Mouse (Mus musculus): ENCODE data around the gene Scamp3. TPM values are rescaled to one million over a fixed set of nuclear protein-coding genes. Genes with fewer than 3 reads are reported as not detected.

The Scamp3 gene
- total RNA-seq, 2 experiments from 2014 or later, result 85.3 to 89.7 TPM

GRCm38 (mm10) chr3:89161786-89162185, 15.5 kb upstream of the Scamp3 start:
- intact Hi-C loops (cut with DNase I), result no loop called here
- no peak for DNase-seq

GRCm38 (mm10) chr3:89163123-89163522, 14.2 kb upstream of the Scamp3 start:
- no peak for DNase-seq
- intact Hi-C loops (cut with DNase I), result no loop called here

- intact Hi-C loops (cut with DNase I), result no loop called here
- no peak for DNase-seq
Measured at GRCm38 (mm10) chr3:89163643-89164245, 13.5 kb upstream of the Scamp3 start.

GRCm38 (mm10) chr3:89164506-89165267, 12.6 kb upstream of the Scamp3 start, which contains the start of gene Clk2:
Gene Clk2, plus strand, starts transcription at chr3:89164795.
- intact Hi-C loops (cut with DNase I), result no loop called here
- DNase-seq, result peak; percentile 94

GRCm38 (mm10) chr3:89165268-89165870, 11.9 kb upstream of the Scamp3 start:
- DNase-seq, result no peak
- intact Hi-C loops (cut with DNase I), result no loop called here

GRCm38 (mm10) chr3:89166945-89167344, 10.3 kb upstream of the Scamp3 start:
- intact Hi-C loops (cut with DNase I), result no loop called here
- DNase-seq, result no peak

GRCm38 (mm10) chr3:89174844-89175243, 2.4 kb upstream of the Scamp3 start:
- intact Hi-C loops (cut with DNase I), result loop anchor here (10.0 kb wide), 1 partner anchor 240 kb away; no protein-coding TSS in a partner anchor

GRCm38 (mm10) chr3:89175544-89175943, 1.7 kb upstream of the Scamp3 start:
- intact Hi-C loops (cut with DNase I), result loop anchor here (10.0 kb wide), 1 partner anchor 241 kb away; no protein-coding TSS in a partner anchor
- DNase-seq, result no peak

More at GRCm38 (mm10) chr3:89174844-89175243, 2.4 kb upstream of the Scamp3 start:
- no peak for DNase-seq

- no peak for DNase-seq
- intact Hi-C loops (cut with DNase I), result loop anchor here (10.0 kb wide), 1 partner anchor 242 kb away; no protein-coding TSS in a partner anchor
Measured at GRCm38 (mm10) chr3:89176421-89176820, 852 bp upstream of the Scamp3 start.

- DNase-seq, result no peak
- intact Hi-C loops (cut with DNase I), result loop anchor here (10.0 kb wide), 1 partner anchor 243 kb away; no protein-coding TSS in a partner anchor
Measured at GRCm38 (mm10) chr3:89178107-89178385, 773 bp downstream of the Scamp3 start.

- intact Hi-C loops (cut with DNase I), result loop anchor here (10.0 kb wide), 1 partner anchor 244 kb away; no protein-coding TSS in a partner anchor
- DNase-seq, result no peak
Measured at GRCm38 (mm10) chr3:89179056-89179455, 1.8 kb downstream of the Scamp3 start.

- intact Hi-C loops (cut with DNase I), result no loop called here
- no peak for DNase-seq
Measured at GRCm38 (mm10) chr3:89181749-89182500, 4.7 kb downstream of the Scamp3 start.

- no peak for DNase-seq
- intact Hi-C loops (cut with DNase I), result no loop called here
Measured at GRCm38 (mm10) chr3:89182531-89183057, 5.3 kb downstream of the Scamp3 start.

- intact Hi-C loops (cut with DNase I), result no loop called here
- peak; percentile 90 for DNase-seq
Measured at GRCm38 (mm10) chr3:89183058-89183958, 6.0 kb downstream of the Scamp3 start, which contains the start of gene Fam189b. Gene Fam189b, plus strand, starts transcription at chr3:89183143.

GRCm38 (mm10) chr3:89183959-89184315, 6.7 kb downstream of the Scamp3 start:
- DNase-seq, result peak; percentile 53
- intact Hi-C loops (cut with DNase I), result no loop called here

GRCm38 (mm10) chr3:89187197-89187596, 9.9 kb downstream of the Scamp3 start:
- no peak for DNase-seq
- intact Hi-C loops (cut with DNase I), result no loop called here

GRCm38 (mm10) chr3:89187690-89188477, 10.6 kb downstream of the Scamp3 start:
- DNase-seq, result no peak
- intact Hi-C loops (cut with DNase I), result no loop called here

GRCm38 (mm10) chr3:89188478-89188875, 11.2 kb downstream of the Scamp3 start:
- intact Hi-C loops (cut with DNase I), result no loop called here
- no peak for DNase-seq

- intact Hi-C loops (cut with DNase I), result no loop called here
- no peak for DNase-seq
Measured at GRCm38 (mm10) chr3:89190436-89190835, 13.2 kb downstream of the Scamp3 start.

All from left cerebral cortex, postnatal 4 days (tissue).